Mouse (Mus musculus) kidney, postnatal 0 days (tissue): ENCODE results near the gene Edc4. TPM values are rescaled to one million over a fixed set of nuclear protein-coding genes. Genes with fewer than 3 reads are reported as not detected.

ENCODE experiments used
- ATAC-seq: fragments of 200-750 bp; cut with Nextera tagmentation; replicated peaks from 2 replicates; pipeline ENCODE4 v1.8.0; 2017; ENCODE audit warnings: low read depth, moderate number of reproducible peaks, moderate TSS enrichment, moderate library complexity; ENCODE audit not compliant: low FRiP score
- DNase-seq: peaks from one replicate; pipeline ENCODE4 v3.0.0-alpha.2; 2016; ENCODE audit warnings: low spot score
- H3K27ac ChIP-seq: fragments of 300-500 bp; sonication (generic); 2 replicates; pipeline ENCODE4 v1.5.1; 2014; ENCODE audit warnings: mild to moderate bottlenecking
- H3K27me3 ChIP-seq: fragments of 300-500 bp; sonication (generic); 2 replicates; pipeline ENCODE4 v1.6.1; 2014; ENCODE audit warnings: low read length, mixed read lengths; ENCODE audit not compliant: insufficient read depth
- H3K36me3 ChIP-seq: fragments of 300-500 bp; sonication (generic); 2 replicates; pipeline ENCODE4 v1.6.1; 2014; ENCODE audit warnings: low read length, mixed read lengths; ENCODE audit not compliant: insufficient read depth
- H3K4me1 ChIP-seq: fragments of 300-500 bp; sonication (generic); replicated peaks from 2 replicates; pipeline ENCODE4 v1.6.1; 2014; ENCODE audit warnings: antibody characterized with exemption, low read length, mixed read lengths; ENCODE audit not compliant: insufficient read depth
- H3K4me2 ChIP-seq: fragments of 300-500 bp; sonication (generic); 2 replicates; pipeline ENCODE4 v1.6.1; 2014; ENCODE audit warnings: mild to moderate bottlenecking, low read length, moderate library complexity, mixed read lengths
- H3K4me3 ChIP-seq: fragments of 300-500 bp; sonication (generic); replicated peaks from 2 replicates; pipeline ENCODE4 v1.5.1; 2014; ENCODE audit warnings: low read depth, low read length
- H3K9ac ChIP-seq: fragments of 300-500 bp; sonication (generic); 2 replicates; pipeline ENCODE4 v1.6.1; 2014; ENCODE audit warnings: low read depth, low read length
- H3K9me3 ChIP-seq: fragments of 300-500 bp; sonication (generic); replicated peaks from 2 replicates; pipeline ENCODE4 v1.6.1; 2016; ENCODE audit warnings: low read length, inconsistent platforms, mixed read lengths
- CTCF ChIP-seq: IDR thresholded peaks from 2 replicates; pipeline ENCODE4 v1.5.1; 2016; ENCODE audit warnings: antibody characterized with exemption, low read depth, mild to moderate bottlenecking, moderate library complexity
- WGBS: fragments of 180-500 bp; shearing (Covaris S2); extraction: QIAGEN DNeasy Blood & Tissue Kit; methylation state at CpG from one replicate; pipeline ENCODE4 v1.1.7; 2014; 5-methylcytosine and 5-hydroxymethylcytosine counted together
- polyA plus RNA-seq: library from polyadenylated mRNA; unstranded; fragments of >200 nt; fragmentation: Nextera tagmentation; extraction: Ambion mirVana; gene quantifications from 2 replicates; pipeline ENCODE4 v1.2.1, GENCODE M21; 2015

The Edc4 gene
- polyA plus RNA-seq, 1 experiment from 2014 or later = 27.6 TPM

- no peaks in the 10 kb centered on the region for H3K36me3 ChIP-seq
- WGBS = under 1% methylated on average over 53 of the region's 59 CpGs
- H3K9ac ChIP-seq = peak within 1 kb of the TSS; percentile 96
- DNase-seq = peak; percentile 100
- peak; percentile 98 for ATAC-seq
- H3K27me3 ChIP-seq = no peaks in the 10 kb centered on the region
- peaks cover 28% of the 10 kb centered on the region for H3K4me1 ChIP-seq
- H3K4me3 ChIP-seq = peak within 1 kb of the TSS; percentile 97
- peak within 1 kb of the TSS; percentile 90 for H3K27ac ChIP-seq
- no peaks in the 10 kb centered on the region for H3K9me3 ChIP-seq
- no peak for TF ChIP-seq CTCF
- peak within 1 kb of the TSS; percentile 77 for H3K4me2 ChIP-seq
These were observed 20.3 kb upstream of the Edc4 start, which contains the start of gene Nutf2 for GRCm38 (mm10) chr8:105860143-105860981. Nutf2 (plus strand) TSS chr8:105860580.

GRCm38 (mm10) chr8:105861951-105862350, 18.7 kb upstream of the Edc4 start:
- H3K9me3 ChIP-seq = no peaks in the 10 kb centered on the region
- DNase-seq = peak; percentile 65
- H3K4me1 ChIP-seq = peaks cover 19% of the 10 kb centered on the region
- TF ChIP-seq CTCF = peak; percentile 53
- peak overlapping the region; percentile 97 for H3K4me3 ChIP-seq
- ATAC-seq = no peak
- H3K9ac ChIP-seq = peak overlapping the region; percentile 96
- WGBS = 0% methylated on average over 1 of the region's 1 CpGs
- peaks cover 8% of the 10 kb centered on the region; the same call in 1 of the 2 replicates for H3K36me3 ChIP-seq
- no peaks in the 10 kb centered on the region for H3K27me3 ChIP-seq
- H3K27ac ChIP-seq = no peak overlapping the region; the same call in 1 of the 2 replicates
- peak overlapping the region; percentile 77 for H3K4me2 ChIP-seq

DNA sequence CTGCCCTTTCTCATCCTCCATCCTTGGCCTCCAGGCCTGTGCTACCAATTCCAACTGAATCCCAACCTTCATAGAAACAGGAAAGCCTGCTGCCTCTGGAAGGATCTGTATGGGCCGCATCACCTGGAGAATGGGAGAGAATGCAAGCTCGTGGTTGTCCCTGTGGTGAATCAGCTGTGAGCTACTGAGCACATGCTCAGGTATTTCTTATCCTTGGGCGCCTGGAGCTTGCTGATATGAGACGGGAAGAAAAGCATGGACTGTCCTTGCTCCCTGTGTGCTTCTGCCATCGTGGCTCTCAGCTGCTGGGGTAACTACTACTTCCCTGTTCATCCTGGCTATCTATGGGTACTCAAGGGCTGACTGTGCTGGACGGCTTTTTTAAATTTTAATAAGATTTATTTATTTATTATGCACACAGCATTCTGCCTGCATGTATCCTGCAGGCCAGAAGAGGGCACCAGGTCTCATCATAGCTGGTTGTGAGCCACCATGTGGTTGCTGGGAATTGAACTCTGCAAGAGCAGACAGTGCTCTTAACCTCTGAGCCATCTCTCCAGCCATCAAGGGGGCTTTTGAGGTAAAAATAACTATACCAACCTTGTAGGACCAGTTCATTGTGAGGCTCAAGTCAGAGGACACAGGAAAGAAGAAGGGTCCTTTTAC, 14.2 kb upstream of the Edc4 start:
- TF ChIP-seq CTCF = peak; percentile 61
- Histone ChIP-seq H3K4me3 (no peak overlapping the region), H3K27me3 (no peaks in the 10 kb centered on the region), H3K4me2 (no peak overlapping the region), H3K36me3 (peaks cover 22% of the 10 kb centered on the region), H3K4me1 (peaks cover 8% of the 10 kb centered on the region), H3K9me3 (no peaks in the 10 kb centered on the region), H3K27ac (no peak overlapping the region), H3K9ac (no peak overlapping the region)
- WGBS = 84% methylated on average over 6 of the region's 6 CpGs
- DNase-seq (peak; percentile 22), ATAC-seq (no peak)

GRCm38 (mm10) chr8:105874301-105874700, 6.4 kb upstream of the Edc4 start:
- no peak for ATAC-seq
- TF ChIP-seq CTCF = no peak
- Histone ChIP-seq H3K27me3 (no peaks in the 10 kb centered on the region), H3K4me1 (no peaks in the 10 kb centered on the region), H3K9ac (no peak overlapping the region), H3K36me3 (peaks cover 36% of the 10 kb centered on the region), H3K9me3 (no peaks in the 10 kb centered on the region), H3K4me3 (no peak overlapping the region), H3K4me2 (no peak overlapping the region), H3K27ac (no peak overlapping the region)
- 79% methylated on average over 6 of the region's 6 CpGs for WGBS
- DNase-seq = peak; percentile 15

DNA sequence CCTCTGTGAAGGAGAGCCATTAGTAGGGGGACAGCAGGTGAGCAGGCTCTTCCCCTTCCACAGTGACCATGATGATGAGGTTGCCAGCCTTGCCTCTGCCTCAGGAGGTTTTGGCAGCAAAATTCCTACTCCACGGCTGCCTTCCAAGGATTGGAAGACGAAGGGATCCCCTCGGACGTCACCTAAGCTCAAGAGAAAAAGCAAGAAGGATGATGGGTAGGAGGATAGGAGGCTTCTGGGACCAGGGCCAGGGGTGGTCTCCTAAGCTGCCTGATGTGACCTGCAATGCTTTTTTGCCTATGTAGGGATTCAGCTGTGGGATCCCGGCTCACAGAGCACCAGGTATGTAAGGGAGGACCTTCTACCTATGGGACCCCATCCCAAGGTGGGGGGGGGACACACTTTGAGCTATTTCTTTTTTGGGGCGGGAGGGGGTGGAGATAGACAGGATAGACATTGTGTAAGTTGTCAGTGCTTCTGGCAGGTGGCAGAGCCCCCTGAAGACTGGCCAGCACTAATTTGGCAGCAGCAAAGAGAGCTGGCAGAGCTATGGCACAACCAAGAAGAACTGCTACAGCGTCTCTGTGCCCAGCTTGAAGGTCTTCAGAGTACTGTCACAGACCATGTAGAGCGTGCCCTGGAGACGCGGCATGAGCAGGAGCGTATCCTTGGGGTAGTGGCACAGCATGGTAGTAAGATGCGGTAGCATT, 9.2 kb downstream of the Edc4 start:
- Histone ChIP-seq H3K4me1 (no peaks in the 10 kb centered on the region), H3K9ac (no peak overlapping the region), H3K4me2 (no peak overlapping the region), H3K27ac (no peak overlapping the region), H3K36me3 (peaks cover 65% of the 10 kb centered on the region), H3K4me3 (no peak overlapping the region), H3K27me3 (no peaks in the 10 kb centered on the region), H3K9me3 (no peaks in the 10 kb centered on the region)
- no peak for TF ChIP-seq CTCF
- 95% methylated on average over 12 of the region's 12 CpGs for WGBS
- DNase-seq (no peak), ATAC-seq (no peak)

DNA sequence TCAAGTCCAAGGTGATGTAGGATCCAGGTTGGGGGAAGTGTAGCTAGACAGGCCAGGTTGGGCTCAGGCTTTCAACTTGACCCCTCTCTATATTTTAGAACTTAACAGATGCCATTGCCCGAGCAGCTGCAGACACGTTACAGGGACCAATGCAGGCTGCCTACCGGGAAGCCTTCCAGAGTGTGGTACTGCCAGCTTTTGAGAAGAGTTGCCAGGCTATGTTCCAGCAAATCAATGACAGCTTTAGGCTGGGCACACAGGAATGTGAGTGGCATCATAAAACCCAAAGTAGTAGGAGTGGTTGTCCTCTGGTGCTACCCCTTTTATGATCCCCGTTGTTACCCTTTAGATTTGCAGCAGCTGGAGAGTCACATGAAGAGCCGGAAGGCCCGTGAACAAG, 10.2 kb downstream of the Edc4 start:
- H3K27ac ChIP-seq = no peak overlapping the region
- no peak overlapping the region for H3K4me2 ChIP-seq
- no peaks in the 10 kb centered on the region for H3K27me3 ChIP-seq
- no peak for TF ChIP-seq CTCF
- DNase-seq = no peak
- H3K9ac ChIP-seq = no peak overlapping the region
- WGBS = 81% methylated on average over 6 of the region's 6 CpGs
- H3K4me1 ChIP-seq = no peaks in the 10 kb centered on the region
- ATAC-seq = no peak
- peaks cover 59% of the 10 kb centered on the region for H3K36me3 ChIP-seq
- no peak overlapping the region for H3K4me3 ChIP-seq
- no peaks in the 10 kb centered on the region for H3K9me3 ChIP-seq
